ENCODE assay signal across 10 mouse cellular contexts in the genomic region with DNA sequence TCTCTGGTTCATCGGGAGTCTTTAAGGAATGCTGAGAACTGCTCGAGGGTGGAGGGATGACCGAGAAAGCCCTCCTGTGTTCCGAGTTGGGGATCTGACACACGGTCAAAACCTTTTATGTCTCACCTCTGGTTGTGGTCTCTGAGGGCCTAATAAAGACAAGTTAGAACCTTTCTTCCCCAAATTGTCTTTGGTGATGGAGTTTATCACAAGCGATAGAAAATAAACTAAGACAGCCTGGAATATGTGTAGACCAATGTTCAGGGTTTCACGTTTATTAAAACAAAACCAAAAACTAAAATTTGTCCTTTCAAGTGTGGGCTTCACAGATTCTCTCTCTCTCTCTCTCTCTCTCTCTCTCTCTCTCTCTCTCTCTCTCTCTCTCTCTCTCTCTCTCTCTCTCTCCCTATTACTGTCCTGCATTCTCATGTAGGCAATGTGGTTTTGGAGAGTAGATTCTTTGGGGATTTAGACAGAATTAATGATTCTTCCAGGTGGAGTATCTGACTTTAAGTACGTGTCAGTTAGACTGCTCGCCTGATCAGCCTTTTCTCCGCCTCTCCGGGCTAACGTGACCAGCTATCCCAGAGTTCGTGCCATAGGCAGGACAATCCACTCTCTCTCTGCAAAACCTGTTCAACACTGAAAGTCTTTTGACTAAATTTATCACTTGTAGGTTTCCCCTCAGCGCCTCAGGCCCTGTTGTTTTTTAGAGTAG. TPM values are rescaled to one million over a fixed set of nuclear protein-coding genes. Genes with fewer than 3 reads are reported as not detected.
DNase-seq lines count a peak whose midpoint lies in the region; ATAC-seq and TF ChIP-seq lines count a peak whose summit lies in the region.
"Had no signal": no experiment of that assay in that cellular context is flagged by ENCODE, and none has a peak within 500 bp of the region (broad histone marks: within the 10 kb centered on the region; RNA-seq: fewer than 3 reads in every experiment).

No protein-coding gene starts in this region.

- no peaks in the 10 kb centered on the region for H3K27me3 ChIP-seq in heart, embryonic 12.5 days (replicated peaks)
- no peaks in the 10 kb centered on the region for H3K27me3 ChIP-seq in midbrain, embryonic 10.5 days (ENCODE audit: low read depth, poor library complexity, severe bottlenecking)
- no peaks in the 10 kb centered on the region for H3K27me3 ChIP-seq in midbrain, embryonic 14.5 days (ENCODE audit: control insufficient read depth, insufficient read depth, low read length)
- H3K27me3 ChIP-seq in limb, embryonic 15.5 days = no peaks in the 10 kb centered on the region
- H3K27me3 ChIP-seq in stomach, postnatal 0 days (ENCODE audit: control insufficient read depth, insufficient read depth, low read length) = no peaks in the 10 kb centered on the region

- ATAC-seq in heart, embryonic 12.5 days (ENCODE audit: insufficient number of reproducible peaks, low FRiP score) = no peak
- ATAC-seq in midbrain, embryonic 14.5 days (ENCODE audit: low FRiP score, low TSS enrichment) = no peak
- ATAC-seq in limb, embryonic 15.5 days (ENCODE audit: insufficient number of reproducible peaks, low FRiP score, low TSS enrichment, low read depth) = no peak
- no peak for ATAC-seq in stomach, postnatal 0 days (ENCODE audit: low FRiP score, low TSS enrichment)

- DNase-seq in heart, adult 18-20 months = no peak
- DNase-seq in midbrain, embryonic 10.5 days (ENCODE audit: low spot score) = no peak
- DNase-seq in midbrain, embryonic 14.5 days = no peak
- DNase-seq in stomach, postnatal 0 days (ENCODE audit: low spot score) = no peak
- no peak for DNase-seq in cerebellum, postnatal 14 days
- no peak for DNase-seq in spleen, adult 12 weeks (ENCODE audit: low spot score)
- DNase-seq: cerebellum, adult 18-20 months; right cerebral cortex, postnatal 4 days had no signal

- no peak overlapping the region for H3K27ac ChIP-seq in heart, embryonic 12.5 days (ENCODE audit: poor library complexity, severe bottlenecking)
- no peak overlapping the region for H3K27ac ChIP-seq in midbrain, embryonic 10.5 days (replicated peaks)
- H3K27ac ChIP-seq in midbrain, embryonic 14.5 days (replicated peaks; ENCODE audit: low read depth, low read length) = no peak overlapping the region
- peak overlapping the region; percentile 57; the same call in 1 of the 2 replicates for H3K27ac ChIP-seq in limb, embryonic 15.5 days
- H3K27ac ChIP-seq in stomach, postnatal 0 days (replicated peaks) = peak overlapping the region; percentile 85

- no peaks in the 10 kb centered on the region for H3K9me3 ChIP-seq in heart, embryonic 12.5 days (replicated peaks)
- H3K9me3 ChIP-seq in midbrain, embryonic 10.5 days (replicated peaks) = no peaks in the 10 kb centered on the region
- no peaks in the 10 kb centered on the region for H3K9me3 ChIP-seq in midbrain, embryonic 14.5 days (ENCODE audit: control insufficient read depth, low read length)
- H3K9me3 ChIP-seq in limb, embryonic 15.5 days = no peaks in the 10 kb centered on the region
- no peaks in the 10 kb centered on the region for H3K9me3 ChIP-seq in stomach, postnatal 0 days (ENCODE audit: control insufficient read depth, low read length)

- peak overlapping the region; percentile 37 for H3K4me3 ChIP-seq in heart, embryonic 12.5 days
- H3K4me3 ChIP-seq in midbrain, embryonic 10.5 days = peak overlapping the region; percentile 28
- no peak overlapping the region for H3K4me3 ChIP-seq in midbrain, embryonic 14.5 days (replicated peaks; ENCODE audit: low read depth, low read length)
- peak overlapping the region; percentile 9; the same call in 1 of the 2 replicates for H3K4me3 ChIP-seq in limb, embryonic 15.5 days
- H3K4me3 ChIP-seq in stomach, postnatal 0 days (ENCODE audit: low read depth, low read length) = 0 out of 2 replicates have a peak overlapping the region, but pooled peaks have one; percentile 6

- peaks cover 8% of the 10 kb centered on the region for H3K4me1 ChIP-seq in heart, embryonic 12.5 days (replicated peaks)
- peaks cover 16% of the 10 kb centered on the region for H3K4me1 ChIP-seq in midbrain, embryonic 10.5 days
- H3K4me1 ChIP-seq in midbrain, embryonic 14.5 days (ENCODE audit: control insufficient read depth, insufficient read depth, low read length) = no peaks in the 10 kb centered on the region; the same call in 1 of the 2 replicates
- peaks cover 22% of the 10 kb centered on the region for H3K4me1 ChIP-seq in limb, embryonic 15.5 days
- H3K4me1 ChIP-seq in stomach, postnatal 0 days (replicated peaks; ENCODE audit: control insufficient read depth, insufficient read depth) = 0 out of 2 replicates have a peak, but pooled peaks cover 2% of the 10 kb centered on the region

- 57% methylated on average over 14 of the region's 14 CpGs for WGBS in heart, embryonic 12.5 days
- WGBS in midbrain, embryonic 10.5 days = 64% methylated on average over 14 of the region's 14 CpGs
- 59% methylated on average over 14 of the region's 14 CpGs for WGBS in midbrain, embryonic 14.5 days
- 51% methylated on average over 14 of the region's 14 CpGs for WGBS in limb, embryonic 15.5 days
- 38% methylated on average over 14 of the region's 14 CpGs for WGBS in stomach, postnatal 0 days

- peak overlapping the region; percentile 66 for H3K4me2 ChIP-seq in heart, embryonic 12.5 days
- no peak overlapping the region for H3K4me2 ChIP-seq in midbrain, embryonic 14.5 days (ENCODE audit: low read length)
- H3K4me2 ChIP-seq in limb, embryonic 15.5 days = peak overlapping the region; percentile 30
- peak overlapping the region; percentile 47 for H3K4me2 ChIP-seq in stomach, postnatal 0 days (replicated peaks; ENCODE audit: low read depth)

- no peaks in the 10 kb centered on the region for H3K36me3 ChIP-seq in heart, embryonic 12.5 days
- no peaks in the 10 kb centered on the region for H3K36me3 ChIP-seq in midbrain, embryonic 10.5 days
- H3K36me3 ChIP-seq in midbrain, embryonic 14.5 days (ENCODE audit: control insufficient read depth, insufficient read depth, low read length) = no peaks in the 10 kb centered on the region
- no peaks in the 10 kb centered on the region for H3K36me3 ChIP-seq in limb, embryonic 15.5 days
- H3K36me3 ChIP-seq in stomach, postnatal 0 days (ENCODE audit: control insufficient read depth, insufficient read depth, low read length) = no peaks in the 10 kb centered on the region

- no peak for TF ChIP-seq EP300 in stomach, postnatal 0 days (optimal IDR thresholded peaks at IDR 0.05)

- H3K9ac ChIP-seq in heart, embryonic 12.5 days = 0 out of 2 replicates have a peak overlapping the region, but pooled peaks have one; percentile 8
- no peak overlapping the region for H3K9ac ChIP-seq in midbrain, embryonic 14.5 days (replicated peaks; ENCODE audit: low read length)
- H3K9ac ChIP-seq in limb, embryonic 15.5 days = no peak overlapping the region
- H3K9ac ChIP-seq in stomach, postnatal 0 days (ENCODE audit: low read length) = no peak overlapping the region

- TF ChIP-seq CTCF in stomach, postnatal 0 days (IDR thresholded peaks at IDR 0.05; ENCODE audit: low read depth) = no peak

RNA-seq across cellular contexts. Expression of a gene that starts 35.1 kb away (rescaled TPM):
- polyA plus RNA-seq in heart, embryonic 12.5 days (2016; fragmentation: Nextera tagmentation; extraction: Ambion mirVana) = 1.5 and 2.5 TPM in 2 replicates
- 1 to 10 TPM; 2.9 to 3.5 TPM for total RNA-seq in heart, adult 18-20 months (2021)
- 5.4 and 6.2 TPM in 2 replicates for polyA plus RNA-seq in midbrain, embryonic 10.5 days (2016; fragmentation: Nextera tagmentation; extraction: Ambion mirVana)
- 3.9 and 5.4 TPM in 2 replicates for polyA plus RNA-seq in midbrain, embryonic 14.5 days (2014; fragmentation: Nextera tagmentation; extraction: Ambion mirVana)
- 69.8 and 72.6 TPM in 2 replicates for polyA plus RNA-seq in limb, embryonic 15.5 days (2015; fragmentation: Nextera tagmentation; extraction: Ambion mirVana)
- polyA plus RNA-seq in stomach, postnatal 0 days (2015; fragmentation: Nextera tagmentation; extraction: Ambion mirVana) = 22.9 and 26.6 TPM in 2 replicates

RNA-seq across cellular contexts. Expression of a gene that starts 46.2 kb away (rescaled TPM):
- 55.7 and 57.4 TPM in 2 replicates for polyA plus RNA-seq in heart, embryonic 12.5 days (2016; fragmentation: Nextera tagmentation; extraction: Ambion mirVana)
- 10 to 100 TPM; 51.1 to 53.6 TPM for total RNA-seq in heart, adult 18-20 months (2021)
- polyA plus RNA-seq in midbrain, embryonic 10.5 days (2016; fragmentation: Nextera tagmentation; extraction: Ambion mirVana) = 60.6 and 66.7 TPM in 2 replicates
- 49.0 and 57.3 TPM in 2 replicates for polyA plus RNA-seq in midbrain, embryonic 14.5 days (2014; fragmentation: Nextera tagmentation; extraction: Ambion mirVana)
- polyA plus RNA-seq in limb, embryonic 15.5 days (2015; fragmentation: Nextera tagmentation; extraction: Ambion mirVana) = 40.2 and 43.8 TPM in 2 replicates
- 14.8 and 17.6 TPM in 2 replicates for polyA plus RNA-seq in stomach, postnatal 0 days (2015; fragmentation: Nextera tagmentation; extraction: Ambion mirVana)

Comparison
In these comparisons a context has a peak if more than half of its experiments do, and no peak if none do; other contexts are left out.
1. H3K27ac ChIP-seq: peak in limb, embryonic 15.5 days (single experiment) and stomach, postnatal 0 days (single experiment); none in heart, embryonic 12.5 days (single experiment), midbrain, embryonic 10.5 days (single experiment) and midbrain, embryonic 14.5 days (single experiment).